Mouse (Mus musculus) midbrain, embryonic 14.5 days (tissue): ENCODE results near the gene Arpc1b. TPM values are rescaled to one million over a fixed set of nuclear protein-coding genes. Genes with fewer than 3 reads are reported as not detected.

ENCODE experiments used
- ATAC-seq: fragments of 200-750 bp; cut with Nextera tagmentation; 2 replicates; pipeline ENCODE4 v1.8.0; 2017; ENCODE audit warnings: moderate number of reproducible peaks, moderate library complexity; ENCODE audit not compliant: low FRiP score, low TSS enrichment
- DNase-seq: peaks from one replicate; pipeline ENCODE4 v3.0.0-alpha.2; 2015
- H3K27ac ChIP-seq: fragments of 300-500 bp; sonication (generic); replicated peaks from 2 replicates; pipeline ENCODE4 v1.5.1; 2014; ENCODE audit warnings: mild to moderate bottlenecking, low read depth, low read length, moderate library complexity
- H3K27me3 ChIP-seq: fragments of 300-500 bp; sonication (generic); 2 replicates; pipeline ENCODE4 v1.6.1; 2014; ENCODE audit warnings: low read length, control low read depth, mixed read lengths; ENCODE audit not compliant: control insufficient read depth, insufficient read depth
- H3K36me3 ChIP-seq: fragments of 300-500 bp; sonication (generic); 2 replicates; pipeline ENCODE4 v1.6.1; 2014; ENCODE audit warnings: low read length, control low read depth; ENCODE audit not compliant: control insufficient read depth, insufficient read depth
- H3K4me1 ChIP-seq: fragments of 300-500 bp; sonication (generic); 2 replicates; pipeline ENCODE4 v1.6.1; 2014; ENCODE audit warnings: mild to moderate bottlenecking, antibody characterized with exemption, low read length, control low read depth; ENCODE audit not compliant: control insufficient read depth, insufficient read depth
- H3K4me2 ChIP-seq: fragments of 300-500 bp; sonication (generic); 2 replicates; pipeline ENCODE4 v1.6.1; 2014; ENCODE audit warnings: mild to moderate bottlenecking, low read length, moderate library complexity
- H3K4me3 ChIP-seq: fragments of 300-500 bp; sonication (generic); replicated peaks from 2 replicates; pipeline ENCODE4 v1.5.1; 2014; ENCODE audit warnings: low read depth, low read length
- H3K9ac ChIP-seq: fragments of 300-500 bp; sonication (generic); replicated peaks from 2 replicates; pipeline ENCODE4 v1.6.1; 2014; ENCODE audit warnings: mild to moderate bottlenecking, low read length, moderate library complexity
- H3K9me3 ChIP-seq: fragments of 300-500 bp; sonication (generic); 2 replicates; pipeline ENCODE4 v1.6.1; 2016; ENCODE audit warnings: low read length, control low read depth, mixed read lengths; ENCODE audit not compliant: control insufficient read depth
- WGBS: fragments of 180-500 bp; shearing (Covaris S2); extraction: QIAGEN DNeasy Blood & Tissue Kit; methylation state at CpG from one replicate; pipeline ENCODE4 v1.1.7; 2014; 5-methylcytosine and 5-hydroxymethylcytosine counted together
- polyA plus RNA-seq: library from polyadenylated mRNA; unstranded; fragments of >200 nt; fragmentation: Nextera tagmentation; extraction: Ambion mirVana; gene quantifications from 2 replicates; pipeline ENCODE4 v1.2.1, GENCODE M21; 2014

The Arpc1b gene
- polyA plus RNA-seq, 1 experiment from 2014 or later, result 39.4 TPM

DNA sequence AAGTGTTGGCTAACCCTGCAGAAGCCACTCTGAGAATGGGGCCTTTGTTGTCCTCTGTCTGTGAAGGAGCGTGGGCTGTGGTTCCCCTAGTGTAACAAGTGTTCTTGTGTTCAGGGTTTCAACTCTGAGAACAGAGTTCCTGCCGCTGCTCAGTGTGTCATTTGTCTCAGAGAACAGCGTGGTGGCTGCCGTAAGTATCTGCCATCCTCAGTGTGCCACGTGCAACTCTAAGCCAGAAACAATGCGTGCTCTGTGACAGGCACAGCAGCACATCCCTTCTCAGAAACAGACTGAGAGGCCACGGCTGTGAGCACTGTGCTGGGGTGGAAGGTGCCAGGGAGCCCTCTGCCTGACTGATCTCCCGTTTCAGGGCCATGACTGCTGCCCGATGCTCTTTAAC lies 9.7 kb upstream of the Arpc1b start:
- DNase-seq, result no peak
- no peak for ATAC-seq
- no peak overlapping the region for H3K4me3 ChIP-seq
- H3K27me3 ChIP-seq, result no peaks in the 10 kb centered on the region
- no peak overlapping the region for H3K4me2 ChIP-seq
- no peak overlapping the region for H3K9ac ChIP-seq
- 89% methylated on average over 9 of the region's 9 CpGs for WGBS
- no peak overlapping the region for H3K27ac ChIP-seq
- H3K4me1 ChIP-seq, result no peaks in the 10 kb centered on the region
- peaks cover 96% of the 10 kb centered on the region for H3K36me3 ChIP-seq
- no peaks in the 10 kb centered on the region for H3K9me3 ChIP-seq

GRCm38 (mm10) chr5:145105694-145106275 lies 8.2 kb upstream of the Arpc1b start:
- Histone ChIP-seq H3K27ac (no peak overlapping the region), H3K27me3 (no peaks in the 10 kb centered on the region), H3K9me3 (no peaks in the 10 kb centered on the region), H3K9ac (no peak overlapping the region), H3K4me2 (no peak overlapping the region), H3K4me3 (no peak overlapping the region), H3K36me3 (peaks cover 97% of the 10 kb centered on the region), H3K4me1 (no peaks in the 10 kb centered on the region)
- DNase-seq, result no peak
- ATAC-seq, result no peak
- 96% methylated on average over 9 of the region's 9 CpGs for WGBS

- peaks cover 55% of the 10 kb centered on the region for H3K36me3 ChIP-seq
- 96% methylated on average over 6 of the region's 6 CpGs for WGBS
Measured at GRCm38 (mm10) chr5:145110401-145110800, 3.6 kb upstream of the Arpc1b start.

DNA sequence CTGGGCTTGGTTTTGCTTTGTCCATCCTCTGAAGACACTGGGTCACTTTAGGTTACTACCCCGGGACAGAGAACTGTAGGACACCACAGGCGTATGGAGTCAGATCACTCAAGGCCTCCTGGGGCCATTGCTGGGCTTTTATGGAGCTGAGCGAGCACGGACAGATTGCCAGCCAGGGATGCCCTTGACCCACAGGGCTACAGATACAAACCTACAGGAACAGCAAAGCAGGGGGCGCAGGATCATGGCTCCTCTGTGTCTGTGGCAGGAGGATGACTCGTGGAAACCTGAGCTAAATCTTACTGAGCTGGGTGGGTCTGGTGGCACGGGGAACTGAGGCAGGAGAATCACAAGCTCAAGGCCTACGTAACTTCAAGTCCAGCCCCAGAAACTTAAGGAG lies 1.4 kb upstream of the Arpc1b start:
- no peaks in the 10 kb centered on the region for H3K9me3 ChIP-seq
- no peak overlapping the region for H3K27ac ChIP-seq
- 0 out of 2 replicates have a peak, but pooled peaks cover 3% of the 10 kb centered on the region for H3K4me1 ChIP-seq
- H3K4me2 ChIP-seq, result no peak overlapping the region
- no peak overlapping the region for H3K4me3 ChIP-seq
- H3K27me3 ChIP-seq, result peaks cover 15% of the 10 kb centered on the region; the same call in 1 of the 2 replicates
- no peak overlapping the region for H3K9ac ChIP-seq
- DNase-seq (no peak), ATAC-seq (no peak)
- WGBS, result 83% methylated on average over 8 of the region's 8 CpGs
- peaks cover 33% of the 10 kb centered on the region for H3K36me3 ChIP-seq

More at GRCm38 (mm10) chr5:145110401-145110800, 3.6 kb upstream of the Arpc1b start:
- no peaks in the 10 kb centered on the region for H3K9me3 ChIP-seq
- no peak overlapping the region for H3K4me2 ChIP-seq
- no peak overlapping the region for H3K9ac ChIP-seq
- no peak overlapping the region for H3K4me3 ChIP-seq
- peaks cover 15% of the 10 kb centered on the region; the same call in 1 of the 2 replicates for H3K27me3 ChIP-seq
- no peak overlapping the region for H3K27ac ChIP-seq
- 0 out of 2 replicates have a peak, but pooled peaks cover 3% of the 10 kb centered on the region for H3K4me1 ChIP-seq
- ATAC-seq (no peak), DNase-seq (no peak)

DNA sequence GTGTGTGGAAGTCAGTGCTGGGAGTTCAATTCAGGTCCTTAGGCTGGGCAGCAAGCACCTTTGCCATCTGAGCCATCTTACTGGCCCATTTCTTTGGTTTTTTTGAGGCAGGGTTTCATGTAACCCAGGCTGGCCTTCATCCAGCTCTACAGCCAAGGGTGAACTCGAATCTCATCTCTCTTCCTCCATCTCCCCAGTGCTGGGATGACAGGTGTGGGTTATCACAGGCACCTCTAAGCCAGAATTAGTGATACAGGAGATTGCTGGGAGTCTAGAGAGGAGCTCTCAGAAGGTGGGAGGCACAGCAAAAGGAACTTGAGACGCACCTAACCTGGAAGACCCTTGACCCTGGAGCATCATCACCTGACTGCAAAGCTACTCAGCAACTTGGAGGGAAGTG lies 599 bp upstream of the Arpc1b start:
- Histone ChIP-seq H3K4me2 (no peak overlapping the region), H3K9me3 (no peaks in the 10 kb centered on the region)

GRCm38 (mm10) chr5:145114606-145115473 lies 825 bp downstream of the Arpc1b start:
- WGBS, result 20% methylated on average over 40 of the region's 40 CpGs
- DNase-seq (peak; percentile 41), ATAC-seq (peak; percentile 28; the same call in 1 of the 2 replicates)
- peak overlapping the region; percentile 39; the same call in 1 of the 2 replicates for H3K9ac ChIP-seq
- no peaks in the 10 kb centered on the region for H3K9me3 ChIP-seq
- H3K4me2 ChIP-seq, result peak overlapping the region; percentile 54
- H3K4me1 ChIP-seq, result 0 out of 2 replicates have a peak, but pooled peaks cover 3% of the 10 kb centered on the region
- H3K27me3 ChIP-seq, result peaks cover 15% of the 10 kb centered on the region; the same call in 1 of the 2 replicates
- H3K4me3 ChIP-seq, result peak overlapping the region; percentile 38
- H3K27ac ChIP-seq, result no peak overlapping the region
- H3K36me3 ChIP-seq, result peaks cover 10% of the 10 kb centered on the region

More for the DNA sequence above, 599 bp upstream of the Arpc1b start:
- peaks cover 15% of the 10 kb centered on the region; the same call in 1 of the 2 replicates for H3K27me3 ChIP-seq
- H3K9ac ChIP-seq, result no peak overlapping the region
- DNase-seq, result no peak
- 59% methylated on average over 2 of the region's 2 CpGs for WGBS
- 0 out of 2 replicates have a peak, but pooled peaks cover 3% of the 10 kb centered on the region for H3K4me1 ChIP-seq
- H3K27ac ChIP-seq, result no peak overlapping the region
- ATAC-seq, result no peak
- peaks cover 24% of the 10 kb centered on the region for H3K36me3 ChIP-seq
- no peak overlapping the region for H3K4me3 ChIP-seq

DNA sequence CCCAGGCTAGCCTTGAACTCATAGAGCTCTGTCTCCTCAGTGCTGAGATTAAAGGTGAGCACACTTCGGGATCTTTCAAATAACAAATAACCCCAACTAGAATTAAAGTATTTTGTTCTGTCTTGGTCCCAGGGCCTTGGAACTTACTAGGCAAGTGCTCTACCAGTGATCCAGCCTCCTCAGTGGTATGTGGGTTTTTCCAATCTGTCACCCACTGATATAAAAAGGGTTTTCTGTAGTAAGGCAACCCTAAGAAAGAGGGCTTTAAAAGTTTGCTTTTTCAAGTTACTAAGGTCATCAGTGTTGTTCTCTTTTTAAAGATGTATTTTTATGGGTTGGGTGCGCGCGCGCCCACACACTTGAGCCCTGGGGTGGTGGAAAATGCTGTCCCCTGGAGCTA lies 1.7 kb downstream of the Arpc1b start:
- peaks cover 1% of the 10 kb centered on the region; the same call in 1 of the 2 replicates for H3K36me3 ChIP-seq
- no peaks in the 10 kb centered on the region for H3K9me3 ChIP-seq
- H3K4me1 ChIP-seq, result 0 out of 2 replicates have a peak, but pooled peaks cover 3% of the 10 kb centered on the region
- no peak overlapping the region for H3K9ac ChIP-seq
- peaks cover 15% of the 10 kb centered on the region; the same call in 1 of the 2 replicates for H3K27me3 ChIP-seq
- no peak overlapping the region for H3K27ac ChIP-seq
- ATAC-seq (no peak), DNase-seq (no peak)
- no peak overlapping the region for H3K4me3 ChIP-seq
- H3K4me2 ChIP-seq, result no peak overlapping the region
- WGBS, result 97% methylated on average over 5 of the region's 5 CpGs

DNA sequence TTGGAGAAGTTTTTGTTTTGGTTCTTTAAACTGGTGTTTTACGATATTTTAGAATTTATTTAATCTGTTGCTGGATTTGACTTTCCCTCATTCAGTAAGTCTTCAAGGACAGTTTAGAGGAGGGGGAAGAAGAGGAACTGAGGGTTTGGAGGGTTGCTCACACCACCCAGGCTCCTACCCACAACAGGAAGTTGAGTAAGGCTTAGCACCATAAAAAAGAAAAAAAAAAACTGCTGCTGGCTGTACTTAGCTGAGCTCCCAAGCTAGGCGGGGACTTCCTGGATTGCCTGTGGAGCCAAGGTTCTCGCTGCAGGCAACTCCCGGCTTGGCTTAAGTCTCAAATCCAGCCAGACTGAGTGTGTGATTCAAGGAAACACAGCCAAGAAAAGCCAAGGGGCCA lies 2.3 kb downstream of the Arpc1b start:
- WGBS, result 64% methylated on average over 4 of the region's 4 CpGs
- Histone ChIP-seq H3K4me3 (no peak overlapping the region), H3K4me1 (0 out of 2 replicates have a peak, but pooled peaks cover 3% of the 10 kb centered on the region), H3K9me3 (no peaks in the 10 kb centered on the region), H3K4me2 (no peak overlapping the region), H3K36me3 (no peaks in the 10 kb centered on the region), H3K9ac (no peak overlapping the region), H3K27ac (no peak overlapping the region), H3K27me3 (peaks cover 15% of the 10 kb centered on the region; the same call in 1 of the 2 replicates)
- DNase-seq (no peak), ATAC-seq (no peak)
